Mouse (Mus musculus) intestine, embryonic 14.5 days (tissue): ENCODE data around the gene Sgsm1. TPM values are rescaled to one million over a fixed set of nuclear protein-coding genes. Genes with fewer than 3 reads are reported as not detected.
"Not testable (repeated sequence)": the region's sequence is repeated elsewhere in the genome, so short reads cannot be mapped to it uniquely, and the experiment has no call there.

Experiments used
- ATAC-seq: fragments of 200-750 bp; cut with Nextera tagmentation; replicated peaks from 2 replicates; pipeline ENCODE4 v1.8.0; 2017; ENCODE audit warnings: low read depth, moderate number of reproducible peaks, moderate TSS enrichment, moderate library complexity; ENCODE audit not compliant: low FRiP score, low TSS enrichment
- DNase-seq: peaks from one replicate; pipeline ENCODE4 v3.0.0-alpha.2; 2018; ENCODE audit warnings: low spot score
- H3K27ac ChIP-seq: fragments of 300-500 bp; sonication (generic); 2 replicates; pipeline ENCODE4 v1.5.1; 2014; ENCODE audit warnings: low read depth, mild to moderate bottlenecking, control low read depth
- H3K27me3 ChIP-seq: fragments of 300-500 bp; sonication (generic); replicated peaks from 2 replicates; pipeline ENCODE4 v1.6.1; 2014; ENCODE audit warnings: low read length, control low read depth; ENCODE audit not compliant: control insufficient read depth, insufficient read depth
- H3K36me3 ChIP-seq: fragments of 300-500 bp; sonication (generic); 2 replicates; pipeline ENCODE4 v1.6.1; 2014; ENCODE audit warnings: low read length, control low read depth; ENCODE audit not compliant: control insufficient read depth, insufficient read depth
- H3K4me1 ChIP-seq: fragments of 300-500 bp; sonication (generic); replicated peaks from 2 replicates; pipeline ENCODE4 v1.6.1; 2014; ENCODE audit warnings: low read length, control low read depth, mixed read lengths; ENCODE audit not compliant: control insufficient read depth, insufficient read depth
- H3K4me2 ChIP-seq: fragments of 300-500 bp; sonication (generic); 2 replicates; pipeline ENCODE4 v1.6.1; 2014; ENCODE audit warnings: low read length
- H3K4me3 ChIP-seq: fragments of 300-500 bp; sonication (generic); 2 replicates; pipeline ENCODE4 v1.5.1; 2014; ENCODE audit warnings: low read depth, low read length, control low read depth, mixed read lengths
- H3K9ac ChIP-seq: fragments of 300-500 bp; sonication (generic); 2 replicates; pipeline ENCODE4 v1.6.1; 2014; ENCODE audit warnings: mild to moderate bottlenecking, low read length
- H3K9me3 ChIP-seq: fragments of 300-500 bp; sonication (generic); 2 replicates; pipeline ENCODE4 v1.6.1; 2016; ENCODE audit warnings: low read length, control low read depth; ENCODE audit not compliant: control insufficient read depth
- WGBS: fragments of 180-500 bp; shearing (Covaris S2); extraction: QIAGEN DNeasy Blood & Tissue Kit; methylation state at CpG from one replicate; pipeline ENCODE4 v1.1.7; 2014; 5-methylcytosine and 5-hydroxymethylcytosine counted together
- polyA plus RNA-seq: library from polyadenylated mRNA; unstranded; fragments of >200 nt; fragmentation: Nextera tagmentation; extraction: Ambion mirVana; gene quantifications from 2 replicates; pipeline ENCODE4 v1.2.1, GENCODE M21; 2014

Gene Sgsm1
- polyA plus RNA-seq, 1 experiment from 2014 or later = 8.8 TPM

DNA sequence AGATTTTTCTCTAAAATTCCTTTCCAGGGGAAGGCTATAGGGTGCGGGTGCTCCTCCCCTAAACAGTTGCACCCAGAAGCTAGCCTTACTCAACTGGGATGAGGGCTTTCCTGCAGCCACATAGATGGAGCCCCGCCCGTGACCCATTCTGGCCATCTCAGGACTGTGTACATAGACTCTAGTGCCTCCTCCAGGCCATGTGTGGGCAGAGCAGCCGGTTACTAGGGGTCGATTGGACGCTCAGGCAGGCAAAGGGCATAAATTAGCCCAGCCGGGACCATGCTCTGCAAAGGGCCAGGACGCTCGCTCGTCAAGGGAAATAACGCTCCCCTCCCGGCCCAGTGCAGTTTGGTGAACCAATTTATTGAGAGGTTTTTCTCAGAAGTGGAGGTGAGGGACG, 38.0 kb upstream of the Sgsm1 start:
- Histone ChIP-seq H3K4me3 (no peak overlapping the region), H3K4me2 (no peak overlapping the region), H3K36me3 (no peaks in the 10 kb centered on the region), H3K27ac (no peak overlapping the region), H3K9ac (no peak overlapping the region), H3K9me3 (no peaks in the 10 kb centered on the region), H3K27me3 (peaks cover 65% of the 10 kb centered on the region), H3K4me1 (no peaks in the 10 kb centered on the region; the same call in 1 of the 2 replicates)
- 15% methylated on average over 13 of the region's 13 CpGs for WGBS
- no peak for ATAC-seq
- DNase-seq = no peak

DNA sequence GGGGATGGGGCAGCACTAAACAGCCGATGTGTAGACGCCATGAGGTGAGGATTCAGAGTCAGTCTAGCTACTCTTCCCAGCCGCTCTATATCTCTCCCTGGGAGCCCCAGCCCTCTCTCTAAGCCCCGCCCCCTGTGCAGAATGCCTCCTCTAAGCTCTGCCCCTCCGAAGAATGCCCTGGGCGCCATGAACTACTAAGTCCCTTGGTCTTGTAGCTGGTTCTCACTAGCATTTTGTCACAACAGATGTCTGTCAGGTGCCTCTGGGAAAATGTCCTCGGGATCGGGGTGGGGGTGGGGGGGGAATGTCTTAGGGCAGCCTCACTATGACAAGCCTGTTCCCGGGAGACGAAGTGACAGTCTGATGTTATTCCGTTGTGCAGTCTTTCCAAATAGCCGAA, 37.0 kb upstream of the Sgsm1 start:
- Histone ChIP-seq H3K4me2 (no peak overlapping the region), H3K27ac (no peak overlapping the region), H3K9ac (no peak overlapping the region), H3K4me3 (no peak overlapping the region), H3K27me3 (peaks cover 69% of the 10 kb centered on the region), H3K9me3 (no peaks in the 10 kb centered on the region), H3K36me3 (no peaks in the 10 kb centered on the region), H3K4me1 (no peaks in the 10 kb centered on the region; the same call in 1 of the 2 replicates)
- WGBS = 34% methylated on average over 12 of the region's 12 CpGs
- no peak for DNase-seq
- no peak for ATAC-seq

DNA sequence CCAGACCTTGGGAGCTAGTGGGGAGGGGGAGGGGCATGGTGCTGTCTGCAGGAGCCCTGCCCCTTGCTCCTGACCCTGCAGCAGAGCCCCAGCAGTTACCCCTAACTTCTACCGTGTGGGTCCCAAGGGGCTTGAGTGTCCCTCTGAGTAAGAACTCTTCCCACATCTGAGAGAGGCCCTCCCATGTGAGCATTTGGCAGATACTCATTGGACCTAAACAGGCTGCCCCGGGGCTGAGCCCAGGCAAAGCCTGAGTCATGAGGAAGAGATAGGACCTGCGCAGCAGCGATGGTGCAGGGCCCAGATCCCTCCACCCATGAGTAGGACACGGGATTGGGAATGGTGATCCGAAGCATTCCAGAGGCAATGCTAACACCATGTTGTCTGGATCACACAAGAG, 36.1 kb upstream of the Sgsm1 start:
- H3K27ac ChIP-seq, H3K9me3 ChIP-seq, H3K4me3 ChIP-seq, ATAC-seq, H3K4me2 ChIP-seq, H3K4me1 ChIP-seq, H3K36me3 ChIP-seq, DNase-seq, H3K9ac ChIP-seq: not testable (repeated sequence)
- H3K27me3 ChIP-seq = peaks cover 69% of the 10 kb centered on the region
- 56% methylated on average over 6 of the region's 6 CpGs for WGBS

DNA sequence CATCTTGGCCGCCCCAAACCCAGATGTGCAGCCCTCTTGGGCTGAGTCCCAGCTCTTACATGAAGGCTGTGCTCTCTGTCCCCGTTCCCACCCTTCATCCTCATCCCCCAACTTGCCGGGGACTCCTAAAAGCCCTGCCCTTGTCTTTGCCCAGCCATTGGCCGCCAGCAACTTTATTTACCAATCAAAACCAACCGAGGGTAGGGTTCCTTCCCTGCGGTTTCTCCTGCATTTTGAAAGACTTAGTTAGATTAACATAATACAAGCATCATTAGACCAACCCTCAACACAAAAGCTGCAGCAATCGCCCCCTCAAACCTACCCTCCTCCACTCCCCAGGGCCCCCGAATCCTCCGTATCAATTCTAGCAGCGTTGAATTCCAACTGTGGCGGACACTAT, 35.2 kb upstream of the Sgsm1 start:
- WGBS = 12% methylated on average over 11 of the region's 11 CpGs
- ATAC-seq (no peak), DNase-seq (no peak)
- H3K27ac ChIP-seq = no peak overlapping the region
- no peak overlapping the region for H3K9ac ChIP-seq
- H3K4me1 ChIP-seq = no peaks in the 10 kb centered on the region
- no peak overlapping the region for H3K4me2 ChIP-seq
- no peak overlapping the region for H3K4me3 ChIP-seq
- no peaks in the 10 kb centered on the region for H3K9me3 ChIP-seq
- no peaks in the 10 kb centered on the region for H3K36me3 ChIP-seq
- peaks cover 69% of the 10 kb centered on the region for H3K27me3 ChIP-seq

DNA sequence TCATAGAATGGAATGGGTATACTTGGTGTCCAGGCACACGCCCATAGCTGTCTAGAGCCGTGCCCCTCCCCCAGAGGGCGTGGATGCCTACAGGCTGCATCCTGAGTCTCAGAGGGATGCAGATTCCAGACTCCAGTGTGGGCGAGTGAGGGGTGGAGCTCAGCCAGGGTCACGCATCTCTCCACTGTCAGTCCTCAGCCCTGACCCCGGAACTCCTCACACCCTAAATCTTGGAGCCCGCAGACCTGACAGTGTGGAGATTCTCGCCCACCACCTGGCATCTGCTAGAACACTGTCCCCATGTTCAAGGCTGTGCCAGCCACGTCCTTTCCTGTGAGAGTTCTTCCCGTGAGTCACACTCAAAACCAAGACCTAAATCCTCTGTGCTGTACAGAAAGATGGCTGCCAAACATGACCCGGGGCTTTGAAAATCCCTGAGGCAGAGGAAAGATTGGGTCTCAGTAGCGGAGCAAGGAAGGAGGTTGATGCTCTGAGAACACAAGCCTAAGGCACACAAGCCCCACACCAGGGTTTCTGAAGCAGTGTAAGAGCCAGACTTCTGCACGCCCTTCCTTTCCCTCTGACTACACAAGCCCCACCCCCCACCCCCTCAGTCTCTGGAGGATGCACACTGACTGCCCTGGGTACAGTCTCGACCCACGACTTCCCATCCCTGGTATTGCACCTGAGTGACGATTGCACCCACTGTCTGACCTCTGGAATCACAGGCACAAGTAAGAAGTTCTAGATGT, 34.2 kb upstream of the Sgsm1 start:
- H3K27ac ChIP-seq = no peak overlapping the region
- no peaks in the 10 kb centered on the region for H3K4me1 ChIP-seq
- H3K9ac ChIP-seq = no peak overlapping the region
- H3K9me3 ChIP-seq = no peaks in the 10 kb centered on the region
- no peak overlapping the region for H3K4me3 ChIP-seq
- no peak overlapping the region for H3K4me2 ChIP-seq
- ATAC-seq (no peak), DNase-seq (no peak)
- WGBS = 28% methylated on average over 16 of the region's 16 CpGs
- no peaks in the 10 kb centered on the region for H3K36me3 ChIP-seq
- peaks cover 64% of the 10 kb centered on the region for H3K27me3 ChIP-seq

DNA sequence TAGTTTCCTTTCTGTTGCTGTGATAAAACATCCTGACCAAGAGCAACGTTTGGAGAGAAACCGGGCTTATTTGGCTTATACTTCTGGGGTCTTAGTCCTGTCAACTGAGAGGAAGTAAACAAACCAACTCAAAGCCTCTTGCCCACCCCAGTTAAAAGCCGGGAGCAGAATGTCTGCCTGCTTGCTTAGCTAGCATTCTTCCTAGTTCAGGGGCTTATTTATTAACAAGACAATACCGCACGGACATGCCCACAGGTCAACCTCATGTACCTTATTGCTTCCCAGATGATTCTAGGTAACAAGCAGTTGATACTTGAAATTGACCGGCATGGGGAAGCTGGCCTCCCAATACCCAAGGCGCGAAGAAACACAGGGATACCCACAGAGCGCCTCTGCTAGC, 25.7 kb upstream of the Sgsm1 start:
- H3K9me3 ChIP-seq = 0 out of 2 replicates have a peak, but pooled peaks cover 3% of the 10 kb centered on the region
- H3K36me3 ChIP-seq = no peaks in the 10 kb centered on the region
- ATAC-seq (no peak), DNase-seq (no peak)
- no peak overlapping the region for H3K9ac ChIP-seq
- H3K27me3 ChIP-seq = peaks cover 64% of the 10 kb centered on the region
- H3K27ac ChIP-seq = no peak overlapping the region
- whole genome bisulfite sequencing = 26% methylated on average over 9 of the region's 9 CpGs
- peaks cover 8% of the 10 kb centered on the region; the same call in 1 of the 2 replicates for H3K4me1 ChIP-seq
- no peak overlapping the region for H3K4me2 ChIP-seq
- no peak overlapping the region for H3K4me3 ChIP-seq

DNA sequence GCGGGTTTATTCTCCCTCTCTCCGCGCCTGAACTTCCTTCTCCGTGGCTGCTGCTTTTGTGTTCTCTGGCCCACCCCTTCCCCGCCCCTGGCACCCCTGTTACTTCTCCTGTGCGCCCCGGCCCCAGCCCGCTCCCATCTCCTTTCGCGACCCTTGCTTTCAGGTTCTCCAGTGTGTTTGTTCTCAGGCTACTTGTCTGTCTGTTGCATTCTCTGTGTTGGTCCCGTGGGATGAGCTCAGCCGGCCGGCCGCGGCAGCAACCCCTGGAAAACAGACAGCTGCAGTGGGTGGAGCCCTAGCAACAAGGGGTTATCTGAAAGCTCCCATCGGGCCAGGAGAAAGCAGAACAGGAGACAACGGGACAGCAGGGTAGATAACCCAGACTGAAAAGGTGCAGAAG, 25.1 kb upstream of the Sgsm1 start:
- H3K4me2 ChIP-seq = peak overlapping the region; percentile 49
- no peak for DNase-seq
- peaks cover 64% of the 10 kb centered on the region for H3K27me3 ChIP-seq
- H3K9me3 ChIP-seq = 0 out of 2 replicates have a peak, but pooled peaks cover 3% of the 10 kb centered on the region
- H3K36me3 ChIP-seq = no peaks in the 10 kb centered on the region
- 1% methylated on average over 17 of the region's 17 CpGs for WGBS
- no peak overlapping the region for H3K9ac ChIP-seq
- peak overlapping the region; percentile 25 for H3K4me3 ChIP-seq
- H3K4me1 ChIP-seq = peaks cover 8% of the 10 kb centered on the region; the same call in 1 of the 2 replicates
- H3K27ac ChIP-seq = no peak overlapping the region
- ATAC-seq = no peak

DNA sequence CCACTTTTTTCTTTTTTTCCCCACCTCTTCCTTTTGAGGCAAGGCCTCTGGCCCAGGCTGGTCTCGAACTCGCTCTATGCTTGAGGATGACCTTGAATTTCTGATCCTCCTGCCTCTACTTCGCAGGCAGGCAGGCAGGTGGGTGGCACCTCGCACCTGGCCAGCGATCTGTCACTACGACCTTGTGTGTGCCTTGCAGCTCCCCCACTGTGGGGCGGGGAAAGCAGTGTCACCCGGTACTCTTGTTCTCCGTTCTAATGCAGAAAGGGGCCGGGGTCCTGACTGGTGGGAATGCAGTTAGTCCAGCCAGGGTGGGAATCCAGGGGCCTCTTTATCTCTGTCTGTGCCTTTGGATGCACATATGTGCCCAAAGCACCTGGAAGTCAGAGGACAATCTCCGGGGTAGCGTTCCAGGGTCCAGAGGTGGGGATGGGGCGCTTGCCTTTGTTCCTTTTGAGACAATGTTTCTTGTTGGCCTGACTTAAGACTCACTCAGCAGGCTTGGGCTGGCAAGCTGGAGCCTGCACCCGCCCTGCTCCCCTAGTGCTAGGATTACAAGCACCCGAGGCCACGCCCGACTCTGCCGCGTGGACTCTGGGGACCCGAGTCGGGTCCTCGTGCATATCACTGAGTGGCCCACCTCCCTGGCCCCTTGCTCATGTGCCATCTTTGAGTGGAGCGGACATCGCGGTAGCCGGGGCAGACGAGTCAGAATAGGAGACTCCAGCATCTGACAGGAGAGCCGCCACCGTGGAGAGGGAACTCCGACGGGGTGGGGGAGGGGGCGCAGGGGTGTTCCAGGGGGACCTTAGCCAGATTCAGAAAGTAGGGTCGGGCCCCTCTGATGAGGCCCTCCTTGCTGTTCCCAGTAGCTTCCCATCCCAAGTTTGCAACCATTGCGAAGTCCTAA, 24.3 kb upstream of the Sgsm1 start:
- Histone ChIP-seq H3K4me3 (peak overlapping the region; percentile 25), H3K4me2 (peak overlapping the region; percentile 49), H3K9me3 (0 out of 2 replicates have a peak, but pooled peaks cover 3% of the 10 kb centered on the region), H3K27me3 (peaks cover 64% of the 10 kb centered on the region), H3K9ac (no peak overlapping the region), H3K27ac (no peak overlapping the region), H3K36me3 (no peaks in the 10 kb centered on the region), H3K4me1 (peaks cover 8% of the 10 kb centered on the region; the same call in 1 of the 2 replicates)
- ATAC-seq (0 out of 2 replicates have a peak, but pooled peaks have one; percentile 19), DNase-seq (no peak)
- WGBS = 7% methylated on average over 34 of the region's 34 CpGs
